Mouse (Mus musculus) splenic B cell, adult 2 months (primary cell): ENCODE data around the gene Rhog.

Source experiments
- DNase-seq: peaks from one replicate; pipeline ENCODE4 v3.0.0-alpha.2; 2011; ENCODE audit warnings: low read depth, low spot score
- H3K27me3 ChIP-seq: 2 replicates; pipeline ENCODE4 v1.6.1; 2012; ENCODE audit warnings: mild to moderate bottlenecking, low read length, moderate library complexity, mixed read lengths; ENCODE audit not compliant: control insufficient read depth, poor library complexity, insufficient read depth, severe bottlenecking
- H3K36me3 ChIP-seq: 2 replicates; pipeline ENCODE4 v1.6.1; 2012; ENCODE audit warnings: mild to moderate bottlenecking, low read length, moderate library complexity, mixed read lengths; ENCODE audit not compliant: control insufficient read depth, poor library complexity, insufficient read depth, severe bottlenecking

Rhog gene

DNA sequence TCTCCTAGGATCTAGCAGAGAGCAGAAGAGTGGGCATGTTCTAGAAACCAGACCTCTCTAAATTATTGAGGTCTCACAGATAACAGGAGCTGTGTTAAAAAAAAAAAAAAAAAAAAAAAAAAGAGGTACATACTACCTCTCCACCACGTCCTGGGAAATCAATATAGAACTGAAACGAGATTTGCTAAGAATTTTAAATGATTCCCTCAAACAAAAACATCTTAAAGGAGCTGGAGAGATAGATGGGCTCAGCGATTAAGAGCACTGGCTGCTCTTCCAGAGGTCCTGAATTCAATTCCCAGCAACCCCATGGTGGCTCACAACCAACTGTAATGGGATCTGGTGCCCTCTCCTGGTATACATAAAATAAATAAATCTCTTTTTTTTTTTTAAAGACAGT lies 44.8 kb downstream of the Rhog start:
- DNase-seq: no peak
- H3K36me3 ChIP-seq: no peaks in the 10 kb centered on the region
- no peaks in the 10 kb centered on the region for H3K27me3 ChIP-seq

- Histone ChIP-seq H3K27me3 (no peaks in the 10 kb centered on the region), H3K36me3 (no peaks in the 10 kb centered on the region)
- peak; percentile 97 for DNase-seq
These were observed 45.8 kb downstream of the Rhog start, which contains the start of the genes Nup98 and Pgap2 for GRCm38 (mm10) chr7:102209756-102210721. Gene Nup98 (minus strand): TSS chr7:102210176. Gene Pgap2 (plus strand): TSS chr7:102210208.

GRCm38 (mm10) chr7:102208806-102209363 lies 47.0 kb downstream of the Rhog start:
- no peak for DNase-seq
- no peaks in the 10 kb centered on the region for H3K36me3 ChIP-seq
- no peaks in the 10 kb centered on the region for H3K27me3 ChIP-seq

GRCm38 (mm10) chr7:102205646-102206045 lies 50.2 kb downstream of the Rhog start:
- Histone ChIP-seq H3K36me3 (peaks cover 1% of the 10 kb centered on the region; the same call in 1 of the 2 replicates), H3K27me3 (no peaks in the 10 kb centered on the region)
- DNase-seq: peak; percentile 33

- peak; percentile 13 for DNase-seq
- Histone ChIP-seq H3K27me3 (no peaks in the 10 kb centered on the region), H3K36me3 (peaks cover 1% of the 10 kb centered on the region; the same call in 1 of the 2 replicates)
These were observed 51.5 kb downstream of the Rhog start for GRCm38 (mm10) chr7:102204296-102204857.

DNA sequence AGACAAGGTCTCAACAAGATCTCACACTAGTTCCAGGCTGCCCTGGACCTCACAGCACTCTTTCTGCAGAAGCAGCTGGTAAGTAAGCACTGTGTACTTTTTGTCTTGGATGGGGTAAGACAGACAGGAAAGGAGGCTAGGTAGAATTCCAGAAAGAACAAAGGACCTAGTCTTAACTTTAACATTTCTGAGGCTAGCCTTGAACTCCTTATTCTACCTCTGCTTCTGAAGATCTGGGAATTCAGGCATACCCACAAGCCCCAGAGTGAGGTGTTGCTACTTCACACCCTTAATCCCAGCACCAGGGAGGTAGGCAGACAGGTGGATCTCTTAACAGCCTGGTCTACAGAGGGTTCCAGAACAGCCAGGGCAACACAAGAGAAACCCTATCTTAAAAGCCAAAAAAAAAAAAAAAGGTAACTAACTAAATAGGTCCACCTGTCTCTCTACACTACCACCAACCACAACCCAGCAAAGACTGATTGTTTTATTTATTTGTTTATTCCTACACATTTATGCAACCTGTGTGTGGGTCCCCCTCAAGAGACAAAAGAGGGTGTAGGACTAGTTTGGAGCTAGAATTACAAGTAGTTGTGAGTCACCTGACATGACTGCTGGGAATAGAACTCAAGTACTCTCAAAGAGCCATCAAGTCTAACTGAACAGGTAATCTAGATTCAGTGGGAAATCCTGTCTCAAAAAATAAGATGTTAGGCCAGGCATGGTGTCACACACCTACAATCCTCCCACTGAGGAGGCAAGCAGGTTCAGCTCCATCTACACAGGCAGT lies 54.7 kb downstream of the Rhog start:
- Histone ChIP-seq H3K27me3 (no peaks in the 10 kb centered on the region), H3K36me3 (peaks cover 1% of the 10 kb centered on the region; the same call in 1 of the 2 replicates)
- no peak for DNase-seq

- Histone ChIP-seq H3K27me3 (no peaks in the 10 kb centered on the region), H3K36me3 (peaks cover 1% of the 10 kb centered on the region; the same call in 1 of the 2 replicates)
- DNase-seq: no peak
These were observed 55.3 kb downstream of the Rhog start for GRCm38 (mm10) chr7:102200576-102200975.

DNA sequence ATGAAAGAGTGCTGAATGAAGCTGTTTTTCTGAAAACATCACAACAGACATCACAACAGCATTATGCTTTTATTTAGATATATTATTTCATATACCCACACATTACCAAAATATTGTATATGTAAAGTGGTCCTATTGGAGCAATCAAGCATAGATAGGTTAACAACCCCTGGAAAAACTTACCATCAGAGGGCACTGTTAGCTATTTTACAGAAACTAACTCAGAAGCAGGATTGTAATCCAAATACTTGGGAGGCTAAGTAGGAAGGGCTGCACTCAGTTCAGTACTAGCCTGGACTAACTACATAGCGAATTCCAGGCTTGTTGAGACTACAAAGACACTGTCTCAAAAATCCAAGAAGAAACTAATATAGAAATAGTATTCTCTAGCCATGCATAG lies 63.5 kb downstream of the Rhog start:
- peaks cover 2% of the 10 kb centered on the region; the same call in 1 of the 2 replicates for H3K36me3 ChIP-seq
- peak; percentile 35 for DNase-seq
- H3K27me3 ChIP-seq: no peaks in the 10 kb centered on the region
